Comparison of ENCODE assay signal across 27 mouse cellular contexts in genomic region chr1:87918061-87918460, GRCm38 (mm10).
A peak's percentile ranks its signal among the peaks of the same experiment; 100 is the strongest.
DNase-seq lines count a peak whose midpoint lies in the region; TF ChIP-seq lines count a peak whose summit lies in the region.
"Had no signal": no experiment of that assay in that cellular context is flagged by ENCODE, and none has a peak within 500 bp of the region (broad histone marks: within the 10 kb centered on the region; RNA-seq: fewer than 3 reads in every experiment).

No protein-coding gene starts in this region.

- H3K36me3 ChIP-seq in hindbrain, embryonic 10.5 days: peaks cover 76% of the 10 kb centered on the region

- 95% methylated on average over 2 of the region's 2 CpGs for WGBS in hindbrain, embryonic 10.5 days

- no peaks in the 10 kb centered on the region for H3K4me1 ChIP-seq in hindbrain, embryonic 10.5 days (replicated peaks)
- H3K4me1 ChIP-seq: embryonic facial prominence, embryonic 13.5 days; midbrain, embryonic 10.5 days; neural tube, embryonic 13.5 days had no signal

- H3K9me3 ChIP-seq in hindbrain, embryonic 10.5 days: no peaks in the 10 kb centered on the region
- H3K9me3 ChIP-seq: embryonic facial prominence, embryonic 13.5 days; G1E; heart, embryonic 15.5 days; kidney, embryonic 15.5 days; limb, embryonic 13.5 days; liver, embryonic 12.5 days; midbrain, embryonic 10.5 days; neural tube, embryonic 13.5 days had no signal

- H3K27me3 ChIP-seq in hindbrain, embryonic 10.5 days (ENCODE audit: insufficient read depth, poor library complexity, severe bottlenecking): no peaks in the 10 kb centered on the region
- H3K27me3 ChIP-seq: CH12.LX; embryonic facial prominence, embryonic 13.5 days; heart, embryonic 15.5 days; kidney, embryonic 15.5 days; limb, embryonic 13.5 days; liver, embryonic 12.5 days; neural tube, embryonic 13.5 days had no signal

- no peak for TF ChIP-seq CTCF in layer of hippocampus, adult 2 months (conservative IDR thresholded peaks at IDR 0.05)

- H3K4me3 ChIP-seq in layer of hippocampus, adult 2 months: no peak overlapping the region
- no peak overlapping the region for H3K4me3 ChIP-seq in hindbrain, embryonic 10.5 days
- H3K4me3 ChIP-seq: embryonic facial prominence, embryonic 13.5 days; erythroblast, embryonic 14.5 days; heart, embryonic 15.5 days; kidney, embryonic 15.5 days; limb, embryonic 13.5 days; liver, embryonic 12.5 days; midbrain, embryonic 10.5 days; myocyte; neural tube, embryonic 13.5 days had no signal

- H3K27ac ChIP-seq in layer of hippocampus, adult 2 months: peak overlapping the region; percentile 34
- H3K27ac ChIP-seq in hindbrain, embryonic 10.5 days: no peak overlapping the region
- H3K27ac ChIP-seq: embryonic facial prominence, embryonic 13.5 days; heart, embryonic 15.5 days; hindbrain, postnatal 0 days; kidney, embryonic 15.5 days; limb, embryonic 13.5 days; liver, embryonic 12.5 days; midbrain, embryonic 10.5 days; neural tube, embryonic 13.5 days had no signal

- DNase-seq in layer of hippocampus, adult 2 months (ENCODE audit: low spot score in 2 of 2): no peak
- DNase-seq in layer of hippocampus, postnatal 10 days (ENCODE audit: low spot score in 2 of 2): no peak
- peak; percentile 73 for DNase-seq in cerebellum, adult 11 months
- DNase-seq in cerebellum, adult 9-10 months: peak; percentile 90
- DNase-seq in fat pad, adult 2 months (ENCODE audit: extremely low read depth, low read depth, low spot score): peak; percentile 82
- no peak for DNase-seq in thymus, adult 18-20 months
- no peak for DNase-seq in hindbrain, embryonic 10.5 days (ENCODE audit: low spot score)
- DNase-seq: adrenal gland, adult 8-10 months; B cell, adult 2 months; embryo, embryonic 11 days; gastrocnemius, postnatal 25 days; kidney, adult 11 months; lung, adult 18-20 months; lung, postnatal 10 days; thymus, adult 2 months had no signal

Comparison
In these comparisons a context has a peak if more than half of its experiments do, and no peak if none do; other contexts are left out.
1. DNase-seq: peak in cerebellum, adult 11 months (single experiment), cerebellum, adult 9-10 months (single experiment) and fat pad, adult 2 months (single experiment); none in layer of hippocampus, adult 2 months (0 of 2), layer of hippocampus, postnatal 10 days (0 of 2), thymus, adult 18-20 months (0 of 2) and hindbrain, embryonic 10.5 days (single experiment).